Comparison of ENCODE assay signal across 35 mouse cellular contexts in genomic region chr17:60965660-60966059, GRCm38 (mm10).
DNase-seq lines count a peak whose midpoint lies in the region; ATAC-seq lines count a peak whose summit lies in the region.
"Had no signal": no experiment of that assay in that cellular context is flagged by ENCODE, and none has a peak within 500 bp of the region (broad histone marks: within the 10 kb centered on the region; RNA-seq: fewer than 3 reads in every experiment).

No protein-coding gene starts in this region.

- DNase-seq in forebrain, embryonic 11.5 days (ENCODE audit: low spot score), result no peak
- peak; percentile 31 for DNase-seq in R1 (ENCODE audit: low read depth, low spot score)
- DNase-seq in brain, embryonic 18.5 days (ENCODE audit: low read depth, low spot score), result peak; percentile 3
- no peak for DNase-seq in ovary, adult 18-20 months (ENCODE audit: low spot score)
- DNase-seq in layer of hippocampus, adult 8-10 months (ENCODE audit: low spot score in 2 of 2), result no peak
- DNase-seq: adrenal gland, adult 2 months; adrenal gland, postnatal 36 days; cerebellum, adult 11-12 months; cerebellum, adult 9-11 months; gastrocnemius, adult 2 months; gastrocnemius, postnatal 36 days; heart, adult 2 months; heart, postnatal 4 days; kidney, adult 2 months; kidney, postnatal 4 days; layer of hippocampus, adult 9-11 months; liver; lung, adult 2 months; lung, postnatal 10 days; thymus, adult 2 months; thymus, postnatal 36 days had no signal

- no peak overlapping the region for H3K4me2 ChIP-seq in forebrain, embryonic 11.5 days (ENCODE audit: low read depth, low read length, severe bottlenecking)
- no peak overlapping the region for H3K4me2 ChIP-seq in forebrain, embryonic 16.5 days (ENCODE audit: low read length)
- no peak overlapping the region for H3K4me2 ChIP-seq in midbrain, embryonic 13.5 days (replicated peaks)
- no peak overlapping the region for H3K4me2 ChIP-seq in midbrain, embryonic 16.5 days (ENCODE audit: low read length)
- H3K4me2 ChIP-seq: embryonic facial prominence, embryonic 13.5 days; forebrain, embryonic 13.5 days; heart, embryonic 12.5 days; hindbrain, embryonic 15.5 days; intestine, embryonic 15.5 days had no signal

- H3K27me3 ChIP-seq in forebrain, embryonic 11.5 days (ENCODE audit: control insufficient read depth, insufficient read depth, low read length), result no peaks in the 10 kb centered on the region
- no peaks in the 10 kb centered on the region for H3K27me3 ChIP-seq in forebrain, embryonic 16.5 days (replicated peaks; ENCODE audit: control insufficient read depth, insufficient read depth, low read length)
- no peaks in the 10 kb centered on the region for H3K27me3 ChIP-seq in midbrain, embryonic 13.5 days
- H3K27me3 ChIP-seq in midbrain, embryonic 16.5 days (ENCODE audit: control insufficient read depth, insufficient read depth, low read depth, low read length), result no peaks in the 10 kb centered on the region
- H3K27me3 ChIP-seq: CH12.LX; embryonic facial prominence, embryonic 13.5 days; forebrain, embryonic 13.5 days; heart, embryonic 12.5 days; hindbrain, embryonic 15.5 days; intestine, embryonic 15.5 days; Patski had no signal

- H3K4me3 ChIP-seq in forebrain, embryonic 11.5 days (ENCODE audit: low read depth, low read length), result no peak overlapping the region
- no peak overlapping the region for H3K4me3 ChIP-seq in forebrain, embryonic 16.5 days (replicated peaks; ENCODE audit: low read length)
- H3K4me3 ChIP-seq in midbrain, embryonic 13.5 days (replicated peaks), result no peak overlapping the region
- H3K4me3 ChIP-seq in midbrain, embryonic 16.5 days (ENCODE audit: low read depth, low read length), result no peak overlapping the region
- H3K4me3 ChIP-seq: embryonic facial prominence, embryonic 13.5 days; forebrain, embryonic 13.5 days; gastrocnemius, adult 2 months; heart, adult 2 months; heart, embryonic 12.5 days; hindbrain, embryonic 15.5 days; intestine, embryonic 15.5 days had no signal

- ATAC-seq in forebrain, embryonic 11.5 days (replicated peaks; ENCODE audit: low FRiP score), result peak; percentile 56; the same call in 1 of the 2 replicates
- no peak for ATAC-seq in forebrain, embryonic 16.5 days
- 0 out of 2 replicates have a peak, but pooled peaks have one; percentile 40 for ATAC-seq in midbrain, embryonic 13.5 days
- no peak for ATAC-seq in midbrain, embryonic 16.5 days
- ATAC-seq: activated CD4-positive, CD25-positive, alpha-beta regulatory T cell, adult 4 months; forebrain, embryonic 13.5 days; intestine, embryonic 15.5 days; Patski had no signal

- H3K4me1 ChIP-seq in forebrain, embryonic 11.5 days (replicated peaks; ENCODE audit: control insufficient read depth, insufficient read depth, low read length), result no peaks in the 10 kb centered on the region
- H3K4me1 ChIP-seq in forebrain, embryonic 16.5 days (replicated peaks; ENCODE audit: control insufficient read depth, insufficient read depth, low read length), result no peaks in the 10 kb centered on the region
- H3K4me1 ChIP-seq in midbrain, embryonic 13.5 days (replicated peaks), result no peaks in the 10 kb centered on the region
- no peaks in the 10 kb centered on the region for H3K4me1 ChIP-seq in midbrain, embryonic 16.5 days (ENCODE audit: control insufficient read depth, insufficient read depth, low read length)
- H3K4me1 ChIP-seq: embryonic facial prominence, embryonic 13.5 days; forebrain, embryonic 13.5 days; heart, embryonic 12.5 days; hindbrain, embryonic 15.5 days; intestine, embryonic 15.5 days had no signal

- no peaks in the 10 kb centered on the region for H3K9me3 ChIP-seq in forebrain, embryonic 11.5 days (ENCODE audit: control insufficient read depth, low read length)
- no peaks in the 10 kb centered on the region for H3K9me3 ChIP-seq in forebrain, embryonic 16.5 days (ENCODE audit: control insufficient read depth, low read length)
- no peaks in the 10 kb centered on the region for H3K9me3 ChIP-seq in midbrain, embryonic 13.5 days
- H3K9me3 ChIP-seq in midbrain, embryonic 16.5 days (replicated peaks; ENCODE audit: control insufficient read depth, low read length, poor library complexity, severe bottlenecking), result no peaks in the 10 kb centered on the region
- H3K9me3 ChIP-seq: embryonic facial prominence, embryonic 13.5 days; forebrain, embryonic 13.5 days; heart, embryonic 12.5 days; hindbrain, embryonic 15.5 days; intestine, embryonic 15.5 days had no signal

- WGBS in forebrain, embryonic 11.5 days, result 23% methylated on average over 2 of the region's 2 CpGs
- 18% methylated on average over 2 of the region's 2 CpGs for WGBS in forebrain, embryonic 16.5 days
- WGBS in midbrain, embryonic 13.5 days, result 56% methylated on average over 2 of the region's 2 CpGs
- WGBS in midbrain, embryonic 16.5 days, result 42% methylated on average over 2 of the region's 2 CpGs

- no peaks in the 10 kb centered on the region for H3K36me3 ChIP-seq in forebrain, embryonic 11.5 days (ENCODE audit: control insufficient read depth, insufficient read depth, low read length)
- no peaks in the 10 kb centered on the region for H3K36me3 ChIP-seq in forebrain, embryonic 16.5 days (ENCODE audit: control insufficient read depth, insufficient read depth)
- H3K36me3 ChIP-seq in midbrain, embryonic 13.5 days, result no peaks in the 10 kb centered on the region
- no peaks in the 10 kb centered on the region for H3K36me3 ChIP-seq in midbrain, embryonic 16.5 days (ENCODE audit: control insufficient read depth, insufficient read depth, low read length)
- H3K36me3 ChIP-seq: embryonic facial prominence, embryonic 13.5 days; heart, embryonic 12.5 days; hindbrain, embryonic 15.5 days; intestine, embryonic 15.5 days had no signal

- no peak overlapping the region for H3K9ac ChIP-seq in forebrain, embryonic 11.5 days (ENCODE audit: low read length)
- H3K9ac ChIP-seq in forebrain, embryonic 16.5 days (replicated peaks; ENCODE audit: low read depth, low read length), result no peak overlapping the region
- no peak overlapping the region for H3K9ac ChIP-seq in midbrain, embryonic 13.5 days (replicated peaks)
- H3K9ac ChIP-seq in midbrain, embryonic 16.5 days (ENCODE audit: low read depth, low read length), result no peak overlapping the region
- H3K9ac ChIP-seq: embryonic facial prominence, embryonic 13.5 days; forebrain, embryonic 13.5 days; heart, embryonic 12.5 days; hindbrain, embryonic 15.5 days; intestine, embryonic 15.5 days; liver, embryonic 14.5 days had no signal

- no peak overlapping the region for H3K27ac ChIP-seq in forebrain, embryonic 11.5 days (ENCODE audit: low read depth, low read length)
- H3K27ac ChIP-seq in forebrain, embryonic 16.5 days (ENCODE audit: low read length), result no peak overlapping the region
- H3K27ac ChIP-seq in midbrain, embryonic 13.5 days, result no peak overlapping the region
- no peak overlapping the region for H3K27ac ChIP-seq in midbrain, embryonic 16.5 days (ENCODE audit: low read length)
- H3K27ac ChIP-seq: embryonic facial prominence, embryonic 13.5 days; forebrain, embryonic 13.5 days; gastrocnemius, adult 2 months; heart, adult 2 months; hindbrain, embryonic 15.5 days; intestine, embryonic 15.5 days; kidney, postnatal 0 days; liver, embryonic 14.5 days; macrophage had no signal

Comparison
In these comparisons a context has a peak if more than half of its experiments do, and no peak if none do; other contexts are left out.
1. ATAC-seq: peak in forebrain, embryonic 11.5 days (single experiment) and midbrain, embryonic 13.5 days (single experiment); none in forebrain, embryonic 16.5 days (single experiment) and midbrain, embryonic 16.5 days (single experiment).
2. DNase-seq: peak in R1 (single experiment) and brain, embryonic 18.5 days (single experiment); none in forebrain, embryonic 11.5 days (single experiment), ovary, adult 18-20 months (single experiment) and layer of hippocampus, adult 8-10 months (0 of 2).